Mouse (Mus musculus) cerebellum, adult 2 months (tissue): ENCODE measurements around the gene D7Ertd443e.

Experiments used
- CTCF ChIP-seq: fragments of 200-500 bp; IDR thresholded peaks from 2 replicates; pipeline ENCODE4 v1.5.1; 2011; ENCODE audit warnings: low read depth, mild to moderate bottlenecking, control low read depth, low read length, moderate library complexity, borderline replicate concordance; ENCODE audit not compliant: insufficient read depth
- POLR2A ChIP-seq: fragments of 200-500 bp; IDR thresholded peaks from 2 replicates; pipeline ENCODE4 v1.6.1; 2011; ENCODE audit warnings: low read length, control low read depth, borderline replicate concordance; ENCODE audit not compliant: insufficient read depth

GRCm38 (mm10) chr7:134238863-134239262 is 146.6 kb downstream of the D7Ertd443e start:
- TF ChIP-seq POLR2A (no peak), CTCF (no peak)
